Mouse (Mus musculus): ENCODE measurements around the gene Hirip3.

DNA sequence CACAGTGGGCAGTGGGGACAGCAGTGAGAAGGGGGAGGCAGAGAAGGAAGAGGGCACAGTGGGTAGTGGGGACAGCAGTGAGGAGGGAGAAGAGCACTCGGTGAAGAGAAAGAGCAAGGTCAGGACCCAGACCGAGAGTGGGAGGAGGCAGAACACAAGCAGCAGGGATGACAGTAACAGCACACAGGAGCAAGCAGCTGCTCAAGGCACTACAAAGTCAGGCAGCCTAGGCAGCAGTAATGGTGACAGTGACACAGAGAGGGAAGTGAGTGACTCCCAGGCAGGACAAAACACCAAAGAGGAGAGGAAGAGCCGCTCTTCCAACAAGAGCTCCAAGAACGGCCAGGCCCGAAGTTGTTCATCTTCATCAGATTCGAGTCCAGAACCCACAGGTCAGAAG, 2.0 kb downstream of the Hirip3 start:
- no peak for TF ChIP-seq CTCF (conservative IDR thresholded peaks at IDR 0.05; ENCODE audit: insufficient read depth, insufficient read length, low read depth, low read length)
- TF ChIP-seq POLR2A (IDR thresholded peaks at IDR 0.05; ENCODE audit: low read depth, low read length) = no peak

Measured in kidney, adult 2 months (tissue).